Mouse (Mus musculus) spleen, postnatal 14 days (tissue): ENCODE measurements around the gene Shisa7.
"Not testable (repeated sequence)": the region's sequence is repeated elsewhere in the genome, so short reads cannot be mapped to it uniquely, and the experiment has no call there.

ENCODE experiments used
- DNase-seq, 2 experiments: peaks; one replicate each; pipeline ENCODE4 v3.0.0; 2021 to 2022; ENCODE audit warnings: low spot score in 2 of 2

Gene Shisa7

GRCm38 (mm10) chr7:4844245-4844916 lies at the start of gene Shisa7:
Gene Shisa7 (minus strand): TSS chr7:4844696.
- DNase-seq: no peak

GRCm38 (mm10) chr7:4886680-4887079 lies 42.2 kb upstream of the Shisa7 start:
- no peak for DNase-seq

GRCm38 (mm10) chr7:4879036-4879435 lies 34.5 kb upstream of the Shisa7 start:
- not testable (repeated sequence) for DNase-seq

GRCm38 (mm10) chr7:4878186-4878585 lies 33.7 kb upstream of the Shisa7 start:
- DNase-seq: no peak

- DNase-seq: no peak
Measured at GRCm38 (mm10) chr7:4877226-4877625, 32.7 kb upstream of the Shisa7 start.

GRCm38 (mm10) chr7:4876753-4877221 lies 32.3 kb upstream of the Shisa7 start, which contains the start of gene Isoc2a:
Gene Isoc2a (plus strand): TSS chr7:4877153.
- peak; percentile 69 to 70 for DNase-seq

- no peak for DNase-seq
Measured at GRCm38 (mm10) chr7:4870133-4870532, 25.6 kb upstream of the Shisa7 start, which contains the start of gene Isoc2b. Gene Isoc2b (minus strand): TSS chr7:4870258.

GRCm38 (mm10) chr7:4866631-4867180 lies 22.2 kb upstream of the Shisa7 start:
- no peak for DNase-seq

- DNase-seq: peak; percentile 89 to 91
Measured at GRCm38 (mm10) chr7:4865579-4866493, 21.3 kb upstream of the Shisa7 start.

- DNase-seq: peak in 1 of 2 experiments; percentile 31
Measured at GRCm38 (mm10) chr7:4865090-4865489, 20.6 kb upstream of the Shisa7 start.

GRCm38 (mm10) chr7:4864130-4864845 lies 19.8 kb upstream of the Shisa7 start:
- no peak for DNase-seq

GRCm38 (mm10) chr7:4863541-4864080 lies 19.1 kb upstream of the Shisa7 start:
- no peak for DNase-seq

- no peak for DNase-seq
Measured at GRCm38 (mm10) chr7:4863041-4863440, 18.5 kb upstream of the Shisa7 start.

- not testable (repeated sequence) for DNase-seq
Measured at GRCm38 (mm10) chr7:4860926-4861325, 16.4 kb upstream of the Shisa7 start.

- DNase-seq: no peak
Measured at GRCm38 (mm10) chr7:4859418-4859978, 15.0 kb upstream of the Shisa7 start.

GRCm38 (mm10) chr7:4857321-4857720 lies 12.8 kb upstream of the Shisa7 start:
- no peak for DNase-seq

GRCm38 (mm10) chr7:4856508-4856907 lies 12.0 kb upstream of the Shisa7 start:
- DNase-seq: no peak

GRCm38 (mm10) chr7:4853613-4854012 lies 9.1 kb upstream of the Shisa7 start:
- no peak for DNase-seq

- no peak for DNase-seq
Measured at GRCm38 (mm10) chr7:4851315-4851688, 6.8 kb upstream of the Shisa7 start.

GRCm38 (mm10) chr7:4850621-4851314 lies 6.3 kb upstream of the Shisa7 start:
- no peak for DNase-seq
